ENCODE assay signal across 8 mouse cellular contexts in the genomic region with DNA sequence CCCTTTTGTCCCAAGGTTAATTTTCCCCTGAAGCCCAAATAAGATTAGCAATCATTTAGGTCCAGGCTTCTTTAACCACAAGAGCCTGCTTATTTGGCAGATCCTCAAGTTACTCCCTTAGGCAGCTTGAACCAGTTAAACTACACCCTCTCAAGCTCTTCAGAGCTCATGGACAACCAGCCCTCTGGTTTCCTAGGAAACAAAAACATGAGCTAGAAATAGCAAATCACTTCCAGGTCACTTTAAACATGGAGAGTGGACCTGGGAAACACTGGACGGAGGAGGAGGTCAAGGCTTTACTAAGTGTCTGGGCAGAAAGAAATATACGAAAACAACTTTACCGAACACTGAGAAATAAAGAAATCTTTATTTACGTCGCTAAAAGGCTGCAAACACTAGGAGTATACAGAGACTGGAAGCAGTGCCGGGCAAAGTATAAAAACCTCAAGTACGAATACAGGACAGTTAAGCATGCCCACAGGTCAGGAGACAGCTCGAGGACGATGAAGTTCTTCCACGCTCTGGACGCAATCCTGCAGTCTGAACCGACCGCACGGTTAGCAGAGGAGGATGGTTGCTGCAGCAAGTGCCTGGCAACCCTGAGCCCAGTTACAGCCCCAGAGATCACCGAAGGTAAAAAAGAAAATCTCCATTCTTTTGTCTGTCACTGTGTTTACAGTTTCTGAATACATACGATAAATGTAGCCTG. TPM values are rescaled to one million over a fixed set of nuclear protein-coding genes. Genes with fewer than 3 reads are reported as not detected.
A peak's percentile ranks its signal among the peaks of the same experiment; 100 is the strongest.
DNase-seq lines count a peak whose midpoint lies in the region; ATAC-seq and TF ChIP-seq lines count a peak whose summit lies in the region.

No protein-coding gene starts in this region.

- no peaks in the 10 kb centered on the region for H3K9me3 ChIP-seq in midbrain, postnatal 0 days (ENCODE audit: low read length)
- peaks cover 12% of the 10 kb centered on the region; the same call in 1 of the 2 replicates for H3K9me3 ChIP-seq in midbrain, embryonic 11.5 days (ENCODE audit: control insufficient read depth, low read length)

- H3K27ac ChIP-seq in midbrain, postnatal 0 days (ENCODE audit: low read depth, low read length), result no peak overlapping the region
- H3K27ac ChIP-seq in midbrain, embryonic 11.5 days (ENCODE audit: low read depth, low read length), result no peak overlapping the region
- H3K27ac ChIP-seq in kidney, adult 2 months (ENCODE audit: insufficient read depth, low read depth, low read length), result peak overlapping the region; percentile 87

- no peak for TF ChIP-seq POLR2A in kidney, adult 2 months (IDR thresholded peaks at IDR 0.05; ENCODE audit: low read depth, low read length)

- peak; percentile 19 to 51 for DNase-seq in cerebellum, postnatal 10 days
- DNase-seq in cerebellum, adult 8-10 months, result no peak
- peak; percentile 64 for DNase-seq in midbrain, postnatal 0 days (ENCODE audit: low spot score)
- DNase-seq in midbrain, embryonic 11.5 days (ENCODE audit: low spot score, missing footprints), result no peak
- peak; percentile 89 for DNase-seq in kidney, adult 2 months
- no peak for DNase-seq in T-cell, adult 2 months (ENCODE audit: low spot score)
- no peak for DNase-seq in liver

- no peak for TF ChIP-seq CTCF in midbrain, postnatal 0 days (IDR thresholded peaks at IDR 0.05)
- no peak for TF ChIP-seq CTCF in kidney, adult 2 months (conservative IDR thresholded peaks at IDR 0.05; ENCODE audit: insufficient read depth, insufficient read length, low read depth, low read length)

- H3K27me3 ChIP-seq in midbrain, postnatal 0 days (ENCODE audit: insufficient read depth, low read length), result no peaks in the 10 kb centered on the region
- no peaks in the 10 kb centered on the region for H3K27me3 ChIP-seq in midbrain, embryonic 11.5 days (ENCODE audit: control insufficient read depth, insufficient read depth, low read length)
- no peaks in the 10 kb centered on the region for H3K27me3 ChIP-seq in kidney, adult 2 months (replicated peaks; ENCODE audit: control insufficient read depth, insufficient read depth, low read length)

- no peak for ATAC-seq in midbrain, postnatal 0 days (ENCODE audit: low FRiP score)
- ATAC-seq in midbrain, embryonic 11.5 days (ENCODE audit: low FRiP score), result no peak
- peak; percentile 72 for ATAC-seq in megakaryocyte progenitor cell, adult 5-6 weeks (replicated peaks; ENCODE audit: poor library complexity)

- H3K4me3 ChIP-seq in midbrain, postnatal 0 days (ENCODE audit: low read depth, low read length), result no peak overlapping the region
- H3K4me3 ChIP-seq in midbrain, embryonic 11.5 days (ENCODE audit: low read depth, low read length), result no peak overlapping the region
- peak overlapping the region; percentile 43 for H3K4me3 ChIP-seq in kidney, adult 2 months (ENCODE audit: insufficient read depth, low read depth, low read length)

- H3K4me1 ChIP-seq in midbrain, postnatal 0 days (ENCODE audit: insufficient read depth, low read length), result no peaks in the 10 kb centered on the region
- no peaks in the 10 kb centered on the region for H3K4me1 ChIP-seq in midbrain, embryonic 11.5 days (ENCODE audit: control insufficient read depth, insufficient read depth, low read length)
- peaks cover 26% of the 10 kb centered on the region for H3K4me1 ChIP-seq in kidney, adult 2 months (ENCODE audit: control insufficient read depth, insufficient read depth, low read length)

- H3K36me3 ChIP-seq in midbrain, postnatal 0 days (ENCODE audit: insufficient read depth, low read length), result peaks cover 10% of the 10 kb centered on the region; the same call in 1 of the 2 replicates
- peaks cover 20% of the 10 kb centered on the region for H3K36me3 ChIP-seq in midbrain, embryonic 11.5 days (ENCODE audit: control insufficient read depth, insufficient read depth, low read length)
- H3K36me3 ChIP-seq in kidney, adult 2 months (ENCODE audit: control insufficient read depth, insufficient read depth, low read length), result no peaks in the 10 kb centered on the region

- no peak overlapping the region; the same call in 1 of the 2 replicates for H3K4me2 ChIP-seq in midbrain, postnatal 0 days (ENCODE audit: low read depth, low read length, poor library complexity, severe bottlenecking)
- H3K4me2 ChIP-seq in midbrain, embryonic 11.5 days, result no peak overlapping the region

- no peak overlapping the region for H3K9ac ChIP-seq in midbrain, postnatal 0 days (replicated peaks; ENCODE audit: low read length, poor library complexity, severe bottlenecking)
- no peak overlapping the region for H3K9ac ChIP-seq in midbrain, embryonic 11.5 days (ENCODE audit: low read length)

- WGBS in midbrain, postnatal 0 days, result 86% methylated on average over 16 of the region's 16 CpGs
- WGBS in midbrain, embryonic 11.5 days, result 89% methylated on average over 16 of the region's 16 CpGs
- 25% methylated on average over 16 of the region's 16 CpGs for WGBS in kidney, adult 2 months

RNA-seq across cellular contexts. Expression of a gene that starts 22.8 kb away (rescaled TPM):
- 96.6 and 116 TPM in 2 replicates for total RNA-seq in midbrain, postnatal 0 days (2014; rRNA removed)
- 137 and 144 TPM in 2 replicates for polyA plus RNA-seq in midbrain, postnatal 0 days (2015; fragmentation: Nextera tagmentation; extraction: Ambion mirVana)
- polyA plus RNA-seq in midbrain, embryonic 11.5 days (2014; fragmentation: Nextera tagmentation; extraction: Ambion mirVana), result 417 and 427 TPM in 2 replicates
- polyA plus RNA-seq in kidney, adult 2 months (2012; rRNA removed), result 120 and 170 TPM in 2 replicates
- 393 and 397 TPM in 2 replicates for total RNA-seq in megakaryocyte progenitor cell, adult 5-6 weeks (2015)
- 381 and 407 TPM in 2 replicates for total RNA-seq in megakaryocyte progenitor cell, adult 5-6 weeks (2017)

RNA-seq across cellular contexts. Expression of a gene that starts 23.0 kb away (rescaled TPM):
- total RNA-seq in midbrain, postnatal 0 days (2014; rRNA removed), result 11.0 and 16.3 TPM in 2 replicates
- 10.1 and 11.5 TPM in 2 replicates for polyA plus RNA-seq in midbrain, postnatal 0 days (2015; fragmentation: Nextera tagmentation; extraction: Ambion mirVana)
- 15.6 and 17.3 TPM in 2 replicates for polyA plus RNA-seq in midbrain, embryonic 11.5 days (2014; fragmentation: Nextera tagmentation; extraction: Ambion mirVana)
- 14.3 and 15.1 TPM in 2 replicates for polyA plus RNA-seq in kidney, adult 2 months (2012; rRNA removed)
- total RNA-seq in megakaryocyte progenitor cell, adult 5-6 weeks (2015), result 17.9 and 20.1 TPM in 2 replicates
- 27.3 and 35.1 TPM in 2 replicates for total RNA-seq in megakaryocyte progenitor cell, adult 5-6 weeks (2017)

RNA-seq across cellular contexts. Expression of a gene that starts 23.1 kb away (rescaled TPM):
- total RNA-seq in midbrain, postnatal 0 days (2014; rRNA removed), result 10.7 and 14.0 TPM in 2 replicates
- polyA plus RNA-seq in midbrain, postnatal 0 days (2015; fragmentation: Nextera tagmentation; extraction: Ambion mirVana), result 7.8 and 8.2 TPM in 2 replicates
- polyA plus RNA-seq in midbrain, embryonic 11.5 days (2014; fragmentation: Nextera tagmentation; extraction: Ambion mirVana), result 39.5 and 39.6 TPM in 2 replicates
- 11.2 and 12.9 TPM in 2 replicates for polyA plus RNA-seq in kidney, adult 2 months (2012; rRNA removed)
- 47.7 and 62.1 TPM in 2 replicates for total RNA-seq in megakaryocyte progenitor cell, adult 5-6 weeks (2015)
- 71.2 and 80.3 TPM in 2 replicates for total RNA-seq in megakaryocyte progenitor cell, adult 5-6 weeks (2017)

RNA-seq across cellular contexts. Expression of a gene that starts 46.2 kb away (rescaled TPM):
- 69.8 and 80.3 TPM in 2 replicates for total RNA-seq in midbrain, postnatal 0 days (2014; rRNA removed)
- 74.3 and 76.7 TPM in 2 replicates for polyA plus RNA-seq in midbrain, postnatal 0 days (2015; fragmentation: Nextera tagmentation; extraction: Ambion mirVana)
- 71.9 and 74.5 TPM in 2 replicates for polyA plus RNA-seq in midbrain, embryonic 11.5 days (2014; fragmentation: Nextera tagmentation; extraction: Ambion mirVana)
- 21.5 and 24.4 TPM in 2 replicates for polyA plus RNA-seq in kidney, adult 2 months (2012; rRNA removed)
- total RNA-seq in megakaryocyte progenitor cell, adult 5-6 weeks (2015), result 143 and 160 TPM in 2 replicates
- 142 and 151 TPM in 2 replicates for total RNA-seq in megakaryocyte progenitor cell, adult 5-6 weeks (2017)

Comparison
In these comparisons a context has a peak if more than half of its experiments do, and no peak if none do; other contexts are left out.
1. DNase-seq: peak in cerebellum, postnatal 10 days (2 of 2), midbrain, postnatal 0 days (single experiment) and kidney, adult 2 months (single experiment); none in cerebellum, adult 8-10 months (single experiment), midbrain, embryonic 11.5 days (single experiment), T-cell, adult 2 months (single experiment) and liver (single experiment).